Mouse (Mus musculus) gastrocnemius, adult 18-20 months (tissue): Measurements from ENCODE around the gene Wdr81. TPM values are rescaled to one million over a fixed set of nuclear protein-coding genes. Genes with fewer than 3 reads are reported as not detected.

Source experiments
- DNase-seq: peaks from one replicate; pipeline ENCODE4 v3.0.0; 2021; ENCODE audit warnings: low spot score
- total RNA-seq, 2 experiments: library from RNA; stranded (reverse); gene quantifications; 2 replicates each; pipeline ENCODE4 v1.2.3; 2021

Wdr81 gene
- total RNA-seq, 2 experiments from 2014 or later = 4.5 to 5.5 TPM

DNA sequence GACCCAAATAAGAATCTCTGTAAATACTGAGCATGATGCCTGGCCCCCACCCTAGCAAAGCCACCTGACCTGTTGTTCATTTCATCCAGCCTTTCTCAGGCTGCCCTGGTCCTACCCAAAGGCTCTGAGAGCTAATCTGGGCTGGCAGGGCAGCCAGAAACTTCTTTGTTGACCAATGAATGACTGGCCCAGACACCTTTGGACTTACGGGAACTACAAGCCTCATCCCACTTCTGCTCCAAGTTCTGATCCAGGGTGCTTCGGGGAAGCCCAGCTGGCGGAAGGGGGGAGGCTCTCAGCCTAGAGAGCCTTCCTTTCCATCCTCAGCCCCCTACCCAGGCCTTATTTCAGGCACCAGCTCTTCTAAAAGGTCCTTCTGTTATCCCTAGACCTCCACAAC lies 15.7 kb downstream of the Wdr81 start:
- DNase-seq = no peak

DNA sequence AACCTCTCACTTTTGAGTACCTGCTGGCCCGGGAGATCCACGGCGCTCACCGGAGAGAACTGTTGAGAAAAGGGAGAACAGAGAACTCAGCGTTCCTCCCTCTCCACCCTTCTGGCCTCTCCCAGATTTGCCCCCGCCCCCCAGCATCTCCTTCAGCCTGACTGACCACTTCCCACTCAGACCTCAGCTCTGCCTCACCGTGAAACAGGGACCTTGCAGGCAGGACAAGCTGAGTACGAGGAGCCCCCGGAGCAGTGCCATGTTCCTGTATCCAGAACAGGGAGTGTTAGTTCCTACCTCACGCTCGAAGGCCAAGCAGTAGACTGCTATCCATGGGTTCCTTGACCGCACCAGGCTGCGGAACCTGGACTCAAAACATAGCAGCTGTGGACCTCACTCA lies 16.3 kb downstream of the Wdr81 start:
- DNase-seq = no peak

DNA sequence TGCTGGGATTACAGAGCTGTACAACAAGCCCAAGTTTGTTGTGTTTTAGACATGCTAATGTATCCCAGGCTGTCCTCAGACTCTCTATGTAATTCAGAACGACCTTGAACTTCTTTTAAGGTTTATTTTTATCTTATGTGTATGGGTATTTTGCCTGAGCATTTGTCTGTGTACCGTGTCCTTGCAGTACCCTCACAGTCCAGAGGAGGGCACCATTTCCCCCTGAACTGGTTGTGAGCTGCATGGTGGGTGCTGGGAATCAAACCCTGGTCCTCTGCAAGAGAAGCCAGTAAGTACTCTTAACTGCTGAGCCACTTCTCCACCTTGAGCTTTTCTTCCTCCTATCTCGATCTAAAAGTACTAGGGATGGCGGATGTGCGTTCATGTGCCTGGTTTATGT lies 20.4 kb downstream of the Wdr81 start:
- no peak for DNase-seq

DNA sequence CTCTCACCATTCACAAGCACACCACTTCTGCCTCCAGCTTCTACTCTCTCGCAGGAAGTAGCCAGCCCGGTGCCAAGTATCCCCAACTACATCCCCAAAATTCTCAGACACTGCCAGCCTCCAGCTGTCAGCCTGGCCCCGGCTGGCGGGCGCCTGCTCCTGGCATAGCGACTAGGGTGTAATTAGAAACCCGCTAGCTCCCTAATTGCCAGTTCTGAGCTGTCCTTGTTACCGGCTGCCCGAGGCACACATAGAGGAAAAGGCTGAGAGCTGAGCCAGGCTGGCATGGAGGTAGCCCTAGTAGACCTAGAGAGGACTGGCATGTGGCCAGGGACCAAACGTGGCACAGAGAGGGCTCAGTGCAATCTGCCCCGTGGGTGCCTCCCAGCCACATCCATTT lies 23.2 kb downstream of the Wdr81 start:
- DNase-seq = peak; percentile 86

GRCm38 (mm10) chr11:75429019-75429705 lies 25.4 kb downstream of the Wdr81 start:
- no peak for DNase-seq

DNA sequence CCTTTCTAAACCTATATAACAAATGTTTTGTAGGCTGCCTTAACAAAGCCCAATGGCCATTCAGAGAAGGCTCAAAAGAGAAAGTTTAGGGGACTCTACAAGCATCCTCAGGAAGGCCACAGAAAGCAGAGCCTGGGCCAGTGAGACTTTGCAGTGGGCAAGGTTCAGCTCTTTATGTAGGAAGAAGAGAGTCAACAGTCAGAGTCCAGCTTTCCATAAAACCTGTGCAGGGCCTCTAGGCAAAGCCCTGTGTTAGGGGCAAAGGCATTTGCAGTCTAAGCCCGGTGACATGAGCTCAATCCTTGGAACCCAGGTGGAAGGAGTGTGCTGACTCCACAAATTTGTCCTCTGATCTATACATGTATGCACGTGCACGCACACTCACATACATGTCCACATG lies 30.1 kb downstream of the Wdr81 start:
- DNase-seq = no peak

DNA sequence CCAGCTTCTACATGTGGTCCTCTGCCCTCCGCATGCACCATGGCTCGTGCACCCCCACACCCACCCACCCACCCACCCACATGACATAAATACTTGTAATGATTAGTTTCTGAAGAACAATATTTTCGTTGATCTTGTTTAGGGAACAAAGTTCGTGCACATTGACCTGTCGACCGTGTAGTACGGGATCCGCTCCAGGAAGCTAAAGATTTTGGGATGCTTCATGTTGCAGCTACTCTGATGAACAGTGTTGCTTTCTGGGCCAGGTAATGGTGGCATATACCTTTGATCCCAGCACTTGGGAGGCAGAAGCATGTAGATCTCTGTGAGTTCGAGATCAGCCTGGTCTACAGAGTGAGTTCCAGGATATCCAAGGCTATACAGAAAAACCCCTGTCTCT lies 30.5 kb downstream of the Wdr81 start:
- no peak for DNase-seq

- no peak for DNase-seq
Measured at GRCm38 (mm10) chr11:75423091-75423490, 31.4 kb downstream of the Wdr81 start.

- DNase-seq = no peak
Measured at GRCm38 (mm10) chr11:75422013-75422792, 32.3 kb downstream of the Wdr81 start, which contains the start of gene Serpinf1. TSS of gene Serpinf1 (minus strand) at chr11:75422701.

DNA sequence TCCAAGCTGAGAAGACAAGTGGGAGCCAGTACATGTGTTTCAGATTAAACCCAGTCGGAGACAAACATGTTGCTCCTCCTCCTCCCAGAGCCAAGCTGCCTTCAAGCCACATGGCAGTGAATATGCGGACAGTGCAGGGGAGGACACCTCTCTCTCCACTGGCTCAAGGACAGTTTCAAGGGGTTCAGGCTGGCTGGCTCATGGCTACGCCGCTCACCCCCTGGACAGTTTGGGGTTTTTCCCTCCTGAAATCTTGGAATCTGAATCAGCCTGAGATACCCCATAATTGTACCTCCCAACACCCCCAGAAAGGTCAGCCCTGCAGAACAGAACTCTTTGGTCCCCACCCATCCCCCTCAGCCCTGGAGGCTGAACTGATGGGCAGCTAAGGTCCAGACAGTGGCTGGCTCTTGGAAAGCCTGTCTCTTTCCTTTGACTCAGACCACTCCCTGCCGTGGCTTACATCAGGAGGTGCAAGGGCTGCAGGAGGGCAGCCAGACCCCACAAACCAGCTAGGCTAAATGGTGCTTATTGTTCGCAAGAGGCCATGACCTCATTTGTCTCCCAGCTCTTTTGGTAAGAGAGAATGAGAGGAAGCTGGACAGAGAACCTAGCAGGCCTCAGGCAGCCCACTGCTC lies 33.0 kb downstream of the Wdr81 start:
- DNase-seq = peak; percentile 48

DNA sequence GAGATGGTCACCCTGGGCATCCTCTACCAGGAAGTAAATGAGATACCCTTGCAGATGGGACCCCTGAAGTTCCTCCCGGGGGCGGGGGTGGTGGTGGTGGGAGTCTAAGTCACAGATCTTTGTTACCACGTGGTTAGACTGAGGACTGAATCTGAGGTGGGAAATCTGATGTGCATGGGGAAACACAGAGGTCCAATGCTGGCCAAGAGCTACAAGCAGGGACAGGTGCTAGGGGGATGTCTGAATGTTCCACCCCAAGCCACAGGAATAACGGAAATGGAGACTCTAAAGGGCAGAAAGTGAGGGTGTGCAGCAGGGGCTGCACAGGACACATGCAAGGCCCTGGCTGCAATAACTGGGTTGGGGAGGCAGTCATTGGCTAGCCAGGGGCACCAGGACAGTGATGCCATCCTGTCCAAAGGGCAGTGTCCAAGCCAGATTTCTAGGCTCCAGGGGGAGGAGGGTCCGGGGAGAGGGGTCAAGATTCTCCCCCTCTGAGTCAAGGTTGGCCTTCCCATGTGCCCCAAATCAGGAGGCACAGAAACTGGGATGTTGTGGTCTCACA lies 33.6 kb downstream of the Wdr81 start:
- DNase-seq = no peak

- no peak for DNase-seq
Measured at GRCm38 (mm10) chr11:75420037-75420436, 34.5 kb downstream of the Wdr81 start.

DNA sequence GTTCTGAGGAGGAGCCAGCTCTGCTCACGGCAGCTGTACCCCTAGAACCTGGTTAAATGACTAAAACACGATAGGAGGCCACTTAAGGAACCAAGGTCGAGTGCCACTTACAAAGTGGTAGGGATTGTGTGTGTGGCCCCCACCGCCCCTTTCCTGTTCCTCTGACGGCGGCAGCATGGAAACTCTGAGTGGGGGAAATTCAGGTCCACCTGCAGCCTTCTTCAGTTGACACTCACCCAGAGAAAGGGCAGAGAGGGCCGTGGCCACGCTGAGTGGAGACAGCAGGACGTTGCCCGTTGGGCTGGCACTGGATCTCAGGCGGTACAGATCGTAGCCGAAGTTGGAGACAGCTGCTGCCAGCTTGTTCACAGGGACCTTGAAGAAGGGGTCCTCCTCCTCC lies 38.5 kb downstream of the Wdr81 start:
- no peak for DNase-seq

DNA sequence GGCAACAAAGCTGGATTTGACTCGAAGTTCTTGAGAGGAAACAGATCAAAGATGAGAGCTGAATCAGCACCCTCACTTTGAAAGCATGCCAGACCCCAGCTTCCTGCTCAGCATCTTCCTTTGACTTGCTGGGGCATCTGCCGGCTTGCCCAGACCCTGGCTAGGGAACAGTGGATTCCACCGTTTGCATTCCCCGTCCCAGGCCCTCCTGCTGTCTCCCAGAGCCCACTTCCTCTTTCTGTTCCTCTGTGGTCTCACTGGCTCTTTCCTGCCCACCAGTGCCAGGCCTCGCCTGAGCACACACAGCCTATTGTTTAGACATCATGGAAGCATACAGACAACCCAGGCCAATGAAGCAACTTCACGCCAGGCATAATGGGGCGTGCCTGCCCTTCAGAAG lies 39.4 kb downstream of the Wdr81 start:
- DNase-seq = no peak

DNA sequence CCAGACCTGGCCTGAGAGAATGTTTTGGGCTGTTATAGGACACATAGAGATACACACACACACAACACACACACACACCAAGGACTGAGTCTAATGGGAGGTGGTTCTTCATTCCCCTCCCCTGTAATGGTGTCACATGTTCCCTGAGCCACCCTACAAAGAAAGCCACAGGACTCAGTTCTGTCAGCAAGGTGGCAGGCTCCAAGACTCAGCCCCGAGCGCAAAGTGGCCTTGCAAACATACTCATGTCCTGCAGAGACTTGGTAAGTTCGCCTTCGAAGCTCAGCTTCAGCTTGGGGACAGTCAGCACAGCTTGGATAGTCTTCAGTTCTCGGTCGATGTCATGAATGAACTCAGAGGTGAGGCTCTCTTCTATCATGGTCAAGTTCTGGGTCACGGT lies 43.9 kb downstream of the Wdr81 start:
- DNase-seq = no peak

DNA sequence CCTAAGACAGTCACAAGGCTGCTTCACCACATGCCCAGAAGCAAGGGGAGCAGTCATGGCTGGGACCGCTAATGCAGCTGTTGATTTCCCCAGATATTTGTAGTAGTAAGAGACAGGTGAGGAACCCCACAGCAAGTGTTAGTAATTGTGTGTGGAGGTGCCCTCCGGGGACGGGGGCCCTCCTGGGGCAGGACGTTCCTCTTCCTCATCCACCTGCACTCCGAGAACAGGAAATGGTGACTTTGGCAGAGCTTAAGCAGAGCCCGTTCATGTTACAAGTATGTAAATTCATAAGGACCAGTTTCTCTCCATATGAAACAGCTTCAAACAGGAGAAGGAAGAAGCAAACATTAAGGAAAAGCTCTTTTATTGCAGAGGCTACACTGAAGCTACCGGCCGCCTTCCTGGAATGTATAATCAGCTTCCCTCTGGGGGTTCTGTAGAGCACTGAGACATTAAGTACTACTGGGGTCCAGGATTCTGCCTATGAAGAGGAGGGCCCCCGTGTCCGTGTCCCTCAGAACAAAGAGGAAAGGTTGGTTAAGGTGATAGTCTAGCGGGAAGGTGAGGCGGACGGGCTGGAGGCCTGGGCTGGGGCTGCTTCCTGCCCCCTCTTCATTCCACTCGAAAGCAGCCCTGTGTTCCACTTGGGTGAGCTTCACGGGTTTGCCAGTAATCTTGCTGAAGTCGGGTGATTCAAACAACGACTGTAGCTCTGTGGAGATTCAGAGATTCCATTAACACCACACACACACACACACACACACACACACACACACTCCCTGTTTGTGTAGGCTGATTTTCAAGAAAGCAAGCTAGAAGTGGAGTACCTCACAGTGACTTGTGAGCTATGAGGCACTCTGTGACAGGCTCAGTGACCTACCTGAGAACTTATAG lies 44.6 kb downstream of the Wdr81 start:
- DNase-seq = no peak

GRCm38 (mm10) chr11:75406865-75407264 lies 47.7 kb downstream of the Wdr81 start:
- DNase-seq = peak; percentile 50

DNA sequence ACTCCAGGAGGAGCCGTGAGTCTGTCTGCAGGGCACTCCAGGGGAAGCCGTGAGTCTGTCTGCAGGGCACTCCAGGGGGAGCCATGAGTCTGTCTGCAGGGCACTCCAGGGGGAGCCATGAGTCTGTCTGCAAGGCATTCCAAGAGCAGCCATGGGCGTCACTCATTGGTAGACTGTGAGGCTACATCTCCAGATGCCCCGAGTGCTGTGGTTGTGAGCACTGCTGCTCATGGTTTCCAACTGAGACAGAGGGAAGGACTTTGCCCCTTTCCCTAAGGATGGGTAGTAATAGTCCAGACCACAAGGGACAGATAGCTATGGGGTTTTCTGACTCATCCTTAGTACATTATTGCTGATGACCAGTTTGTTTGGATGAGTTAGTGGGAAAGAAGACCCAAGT lies 48.4 kb downstream of the Wdr81 start:
- no peak for DNase-seq

DNA sequence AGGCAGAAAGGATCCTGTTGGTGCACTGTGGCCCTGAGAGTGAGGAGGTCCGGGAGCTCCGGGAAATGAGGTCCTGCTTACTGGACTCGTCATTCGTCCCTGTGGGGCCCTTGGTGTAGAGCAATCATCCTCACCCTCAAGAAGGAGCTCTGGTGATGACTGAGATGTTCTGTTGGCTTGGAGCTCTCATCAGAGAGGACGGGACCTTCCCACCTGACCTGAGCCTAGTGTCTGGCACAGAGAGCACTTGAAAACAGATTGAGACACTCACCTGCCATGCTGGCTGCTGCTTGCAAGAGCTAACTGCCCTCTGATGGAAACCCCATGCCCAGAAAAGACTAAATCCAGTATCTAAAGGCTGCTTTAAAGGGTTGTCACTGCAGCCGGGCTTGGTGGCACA lies 49.7 kb downstream of the Wdr81 start:
- no peak for DNase-seq

DNA sequence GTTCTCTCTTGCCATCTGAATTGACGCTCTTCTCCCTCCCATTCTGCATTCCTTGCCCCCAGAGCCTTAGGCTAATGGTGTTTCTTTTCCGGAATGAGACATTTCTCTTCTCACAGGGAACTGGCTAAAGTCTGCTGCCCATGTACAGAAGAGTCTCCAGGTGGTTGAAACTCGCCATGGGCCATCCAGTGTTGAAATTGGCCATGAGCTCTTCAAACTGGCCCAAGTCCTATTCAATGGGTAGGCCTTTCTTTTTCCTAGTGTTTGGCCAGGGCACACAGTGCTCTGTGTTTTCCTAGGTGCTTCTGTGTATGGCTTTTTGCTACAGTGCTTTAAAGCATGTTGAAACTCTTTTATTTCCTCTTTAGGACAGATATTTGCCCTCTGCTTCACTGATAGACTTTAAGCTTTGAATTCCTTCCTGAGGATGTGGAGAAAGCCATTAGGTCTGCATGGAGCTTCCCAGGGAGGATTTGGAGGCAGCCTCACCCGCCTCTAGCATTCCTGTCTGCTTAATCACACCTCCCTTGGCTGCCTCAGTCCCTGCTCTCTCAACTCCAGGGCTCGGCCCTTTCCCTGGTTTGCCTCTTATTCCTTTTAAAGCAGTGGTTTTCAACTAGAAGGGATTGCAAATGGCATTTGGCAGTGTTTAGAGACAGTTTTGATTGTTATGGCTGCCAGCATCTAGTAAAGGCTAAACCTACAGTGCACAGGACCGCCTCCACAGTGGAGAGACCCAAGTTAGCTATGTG lies 51.0 kb downstream of the Wdr81 start:
- DNase-seq = peak; percentile 64
